Mouse (Mus musculus) frontal cortex, adult (tissue): ENCODE results near the gene Kcnip1.

Experiments
- ATAC-seq: cut with Nextera tagmentation; 2 replicates; pipeline ENCODE4 v1.9.2; 2017; ENCODE audit warnings: mild to moderate bottlenecking, moderate library complexity, mixed read lengths; ENCODE audit not compliant: low TSS enrichment

Gene Kcnip1

DNA sequence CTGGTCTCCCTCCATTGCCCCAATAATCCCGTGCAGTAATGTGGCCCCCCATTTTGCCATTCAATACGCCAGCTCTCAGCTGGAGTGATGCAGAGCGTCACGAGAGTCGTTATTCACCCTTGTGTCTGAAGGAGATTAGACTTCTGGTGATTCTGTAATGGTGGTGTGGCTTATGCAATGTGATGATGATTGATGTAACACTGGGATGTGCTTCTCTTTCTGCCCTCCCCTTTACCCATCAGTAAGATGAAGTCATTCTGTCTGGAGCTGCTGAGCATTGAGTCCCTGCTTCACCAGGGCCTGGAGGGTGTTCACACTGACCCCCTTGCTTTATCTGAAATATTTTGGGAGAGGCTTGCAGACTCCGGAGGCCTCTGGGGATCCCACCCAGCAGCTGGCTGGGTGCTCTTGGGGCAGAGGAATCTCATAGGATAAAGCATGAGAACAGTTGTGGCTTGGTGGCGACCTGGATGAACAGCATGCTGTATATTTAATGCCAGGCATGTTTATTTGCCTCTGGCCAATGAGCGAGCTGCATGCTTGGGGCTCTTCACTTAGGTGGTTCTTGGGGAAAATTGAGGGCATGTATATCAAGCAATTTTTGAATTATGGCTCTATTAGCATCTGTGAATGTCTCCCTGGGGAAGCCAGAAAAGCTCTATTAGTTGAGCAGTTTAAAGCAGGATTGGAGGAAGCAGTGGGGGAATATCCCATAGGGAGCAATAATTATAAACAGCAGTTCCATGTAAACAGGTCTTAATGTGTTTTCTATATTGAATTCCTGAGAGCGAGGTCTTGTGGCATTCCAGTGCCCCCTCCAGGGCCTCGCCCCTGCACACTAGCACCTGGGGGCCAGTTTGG, 322.6 kb downstream of the Kcnip1 start:
- ATAC-seq, result no peak

GRCm38 (mm10) chr11:33668376-33668775, 324.6 kb downstream of the Kcnip1 start:
- no peak for ATAC-seq

DNA sequence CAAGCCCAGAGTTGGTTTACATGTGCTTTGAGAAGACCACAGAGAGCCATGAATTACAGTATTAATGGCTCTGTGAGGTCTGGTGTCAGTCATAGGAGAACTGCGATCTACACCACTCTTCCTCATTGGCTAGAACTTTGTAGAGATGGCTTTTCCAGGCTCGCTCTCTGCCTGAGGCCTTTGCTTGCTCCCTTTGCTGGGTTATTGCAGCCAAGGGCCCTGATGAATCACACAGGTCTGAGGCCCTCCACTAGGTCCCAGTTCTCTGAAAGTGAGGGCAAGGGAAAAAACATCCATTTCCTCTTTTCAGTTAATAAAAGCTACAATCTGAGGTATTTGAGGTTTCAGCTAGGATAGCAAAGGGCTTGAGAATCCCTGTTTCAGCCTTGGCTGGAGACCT, 329.4 kb downstream of the Kcnip1 start:
- ATAC-seq, result no peak

DNA sequence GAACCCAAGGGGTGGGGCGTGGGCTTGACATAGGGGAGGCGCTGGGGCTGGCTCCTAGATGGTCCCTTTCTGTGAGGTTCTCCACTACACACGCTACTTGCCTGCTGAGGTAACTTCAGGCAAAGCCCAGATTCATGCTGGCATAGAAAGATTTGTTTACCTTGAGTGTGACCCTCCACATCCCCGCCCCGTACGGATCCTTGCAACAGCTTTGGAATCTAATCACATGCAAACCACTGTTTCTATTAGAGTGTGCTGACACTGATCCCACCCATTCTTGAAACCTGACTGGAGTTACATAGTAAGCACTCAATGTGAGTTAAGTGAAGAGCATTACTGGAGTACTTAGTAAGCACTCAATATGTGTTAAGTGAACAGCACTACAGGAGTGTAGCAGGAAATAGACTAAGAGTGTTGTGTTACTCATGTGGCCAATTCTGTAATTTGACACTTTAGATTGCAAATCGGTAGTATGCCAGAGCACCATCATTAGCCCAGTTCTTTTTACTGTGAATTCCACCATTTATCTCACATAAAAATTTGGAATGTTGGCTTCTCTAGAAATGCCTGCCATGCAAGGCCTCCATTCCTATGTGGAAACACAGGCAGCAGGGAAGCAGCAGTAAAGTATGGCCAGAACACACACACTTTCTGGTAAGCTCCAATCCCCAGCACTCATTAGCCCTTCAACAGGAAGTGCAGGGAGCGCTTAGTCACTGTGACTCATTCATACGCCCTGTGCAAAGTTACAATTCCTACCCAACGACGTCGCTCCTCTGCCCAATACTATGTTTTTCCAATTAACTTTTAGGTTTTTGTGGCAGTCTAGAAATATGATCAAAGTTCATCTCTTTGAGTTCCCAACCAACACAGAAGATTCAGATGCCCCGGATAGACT, 332.7 kb downstream of the Kcnip1 start:
- ATAC-seq, result no peak

GRCm38 (mm10) chr11:33655861-33656593, 336.9 kb downstream of the Kcnip1 start:
- ATAC-seq, result no peak

DNA sequence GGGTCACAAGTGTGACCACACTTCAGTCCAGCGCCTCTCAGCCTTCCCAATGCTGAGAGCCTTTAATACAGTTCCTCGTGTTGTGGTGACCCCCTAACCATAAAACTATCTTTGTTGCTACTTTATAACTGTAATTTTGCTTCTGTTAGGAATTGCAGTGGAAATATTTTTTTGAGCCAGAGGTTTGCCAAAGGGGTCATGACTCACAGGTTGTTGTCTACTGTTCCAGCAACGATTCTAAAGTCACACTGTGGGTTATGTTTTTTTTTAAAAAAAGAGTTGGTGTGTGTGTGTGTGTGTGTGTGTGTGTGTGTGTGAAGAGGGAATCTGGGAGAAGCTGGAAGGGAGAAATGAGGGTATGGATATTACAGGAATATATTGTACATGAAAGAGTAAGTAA, 337.7 kb downstream of the Kcnip1 start:
- ATAC-seq, result no peak

GRCm38 (mm10) chr11:33654485-33654884, 338.5 kb downstream of the Kcnip1 start:
- no peak for ATAC-seq

DNA sequence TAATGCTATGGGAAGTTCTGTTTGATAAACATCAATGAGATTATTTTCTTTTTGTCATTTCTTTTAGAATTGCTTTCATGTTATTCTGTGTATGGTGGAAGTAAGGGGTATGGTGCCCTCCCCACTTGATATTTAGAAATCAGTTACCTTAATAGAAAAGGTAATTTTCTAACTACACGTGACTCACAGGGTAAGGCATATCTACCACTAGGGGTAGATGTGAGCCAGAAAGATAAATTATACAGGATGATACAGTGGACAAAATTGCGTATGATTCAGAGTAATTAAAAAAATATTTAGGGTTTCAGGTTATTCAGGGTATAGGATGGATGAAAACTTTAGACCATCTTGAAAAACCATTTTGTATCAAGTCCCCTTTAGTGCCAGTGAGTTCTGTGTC, 343.6 kb downstream of the Kcnip1 start:
- ATAC-seq, result no peak

- no peak for ATAC-seq
Measured at GRCm38 (mm10) chr11:33637107-33637506, 355.8 kb downstream of the Kcnip1 start.

DNA sequence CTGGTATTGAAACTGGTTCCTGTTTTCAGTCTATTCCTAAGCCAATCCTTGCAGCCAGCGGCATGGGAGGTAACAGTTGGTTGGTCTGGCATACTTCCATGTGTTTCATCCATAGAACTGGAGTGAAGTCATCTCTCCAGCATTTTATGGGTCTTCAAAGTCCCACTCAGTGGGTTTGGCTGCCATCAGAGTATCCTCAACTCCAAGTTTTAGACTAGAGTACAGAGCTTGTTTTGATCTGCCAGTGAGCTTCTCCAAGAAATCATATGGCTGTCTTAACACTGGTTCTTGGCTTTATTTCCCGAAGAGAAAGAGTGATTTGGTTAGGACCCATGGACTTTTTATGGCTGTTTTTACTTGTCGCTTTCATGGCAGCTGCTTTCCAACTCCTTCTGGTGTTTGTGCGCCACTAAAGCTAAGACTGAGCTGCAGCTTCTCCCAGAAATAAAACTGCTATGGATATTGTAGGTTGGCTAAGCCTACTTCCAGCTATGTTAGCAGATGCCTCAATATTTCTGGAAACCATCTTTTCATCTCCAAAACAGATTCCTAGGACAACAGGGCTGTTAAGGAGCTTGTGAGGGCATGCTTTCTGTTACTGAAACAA, 365.7 kb downstream of the Kcnip1 start:
- peak; percentile 95 for ATAC-seq

GRCm38 (mm10) chr11:33614218-33614617, 378.7 kb downstream of the Kcnip1 start:
- ATAC-seq, result peak; percentile 91

GRCm38 (mm10) chr11:33607784-33608183, 385.2 kb downstream of the Kcnip1 start:
- no peak for ATAC-seq

DNA sequence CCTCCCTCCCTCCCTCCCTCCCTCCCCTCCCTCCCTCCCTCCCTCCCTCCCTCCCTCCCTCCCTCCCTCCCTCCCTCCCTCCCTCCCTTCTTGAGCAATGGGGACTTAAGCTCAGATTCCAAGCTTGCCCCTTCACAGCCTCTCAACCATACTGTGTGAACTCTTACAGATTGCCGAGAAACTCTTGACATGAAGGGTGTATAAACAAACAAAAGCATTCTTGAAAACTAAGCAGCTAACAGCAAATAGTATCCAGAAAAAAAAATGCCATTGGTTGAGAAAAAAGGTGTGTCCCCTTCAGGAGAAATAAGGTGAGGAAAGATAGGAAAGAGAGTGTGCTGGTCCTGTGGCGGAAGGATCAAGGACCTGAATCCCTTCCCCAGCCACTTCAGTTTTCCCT, 389.8 kb downstream of the Kcnip1 start:
- no peak for ATAC-seq

- no peak for ATAC-seq
Measured at GRCm38 (mm10) chr11:33598986-33599385, 394.0 kb downstream of the Kcnip1 start, which contains the start of gene D130052B06Rik. Gene D130052B06Rik (plus strand): TSS chr11:33599302.

DNA sequence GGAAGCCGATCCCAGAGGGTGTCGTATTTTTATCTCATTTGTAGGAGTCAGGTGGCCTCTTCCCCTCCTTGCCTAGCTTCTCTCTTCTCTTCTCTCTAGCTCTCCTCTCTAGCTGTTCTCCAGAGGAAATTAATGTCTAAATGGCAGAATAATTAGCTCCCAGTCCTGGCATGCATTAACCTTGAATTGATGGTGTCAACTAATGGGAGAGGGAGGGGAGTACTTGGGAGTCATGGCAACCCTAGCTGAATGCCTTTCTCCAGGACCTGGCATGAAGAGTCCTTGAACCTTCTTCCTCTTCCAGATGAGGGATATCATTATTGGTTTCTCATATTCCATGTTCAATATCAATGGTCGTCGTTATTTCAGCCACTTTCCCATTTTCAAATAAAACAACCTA, 396.3 kb downstream of the Kcnip1 start:
- no peak for ATAC-seq

DNA sequence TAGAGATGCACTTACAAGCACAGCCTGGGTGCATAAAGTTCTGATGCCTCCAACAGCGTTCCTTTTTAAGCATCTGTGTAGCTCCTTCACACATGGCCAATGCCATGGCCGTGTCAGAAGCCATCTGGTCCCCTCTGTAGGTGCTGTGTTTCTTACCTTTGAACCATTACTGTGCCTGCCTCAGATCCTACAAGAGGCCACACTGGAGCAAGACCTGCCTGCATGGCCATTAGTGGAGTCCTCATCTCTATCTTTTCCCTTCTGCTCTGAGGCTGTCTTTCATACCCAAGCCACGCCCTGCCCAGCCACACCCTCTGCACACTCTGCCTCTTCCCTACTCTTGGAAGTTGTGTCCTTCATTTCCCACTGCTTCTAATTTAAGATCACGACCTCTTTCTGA, 400.1 kb downstream of the Kcnip1 start:
- ATAC-seq, result no peak

DNA sequence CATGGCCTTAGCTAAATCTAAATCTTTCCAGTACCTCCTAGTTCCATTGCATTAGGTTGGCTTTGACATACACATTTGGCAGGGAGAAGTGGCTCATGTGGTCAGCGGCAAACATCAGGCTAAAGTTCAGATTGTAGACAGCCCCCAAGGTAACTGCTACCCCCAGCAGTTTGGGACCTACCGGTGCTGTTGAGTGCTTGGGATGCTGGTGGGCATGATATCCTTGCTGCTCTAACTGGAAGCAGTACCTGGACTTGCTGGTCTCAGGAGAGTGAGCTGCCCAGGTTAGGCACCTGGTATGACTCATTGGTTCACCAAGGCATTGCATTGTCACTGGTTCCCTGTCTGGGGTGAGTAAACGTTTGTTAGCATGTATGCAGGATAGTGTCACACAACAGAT, 402.2 kb downstream of the Kcnip1 start:
- no peak for ATAC-seq

DNA sequence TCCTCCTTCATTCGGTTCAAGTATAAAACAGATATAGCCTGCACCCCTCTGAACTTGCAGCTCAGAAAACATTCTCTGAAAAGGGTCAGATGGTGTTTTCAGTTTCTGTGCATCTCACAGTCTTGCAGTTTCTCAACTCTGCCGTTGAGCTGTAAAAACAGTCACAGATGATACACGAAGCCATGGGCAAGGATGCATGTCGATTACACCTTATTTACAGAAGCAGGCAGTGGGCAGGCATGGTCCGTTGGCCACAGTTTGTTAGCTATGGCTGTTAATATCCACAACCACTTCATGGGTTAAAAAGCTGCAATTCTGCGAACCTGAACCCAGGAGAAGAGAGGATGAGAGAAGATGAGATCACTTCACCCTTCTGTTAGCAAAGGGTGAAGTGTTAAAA, 406.3 kb downstream of the Kcnip1 start:
- no peak for ATAC-seq

DNA sequence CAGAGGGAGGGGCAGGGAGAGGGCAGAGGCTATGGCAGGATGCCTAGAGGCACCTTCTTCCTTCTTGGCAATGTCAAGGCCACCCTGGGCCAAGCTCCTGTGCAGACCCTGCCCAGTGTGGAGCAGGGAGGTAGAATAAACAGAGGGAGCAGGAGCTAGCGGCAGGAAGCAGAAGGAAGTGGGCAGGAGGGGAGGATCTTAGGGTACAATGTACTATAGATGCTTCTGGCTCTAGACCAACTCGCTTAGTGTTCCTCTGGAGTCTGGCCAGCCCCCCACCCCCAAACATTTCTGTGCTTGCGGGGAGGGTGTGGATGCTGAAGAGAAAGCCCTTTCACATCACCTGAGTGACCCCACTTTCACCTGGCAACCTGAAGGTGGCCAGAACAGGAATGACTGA, 413.3 kb downstream of the Kcnip1 start:
- no peak for ATAC-seq
